Mouse (Mus musculus) MEL (cell line): ENCODE measurements around the gene Hspb6.

Experiments used
- BHLHE40 ChIP-seq: IDR thresholded peaks from 2 replicates; pipeline ENCODE4 v1.6.1; 2012; ENCODE audit warnings: low read depth, mild to moderate bottlenecking, inconsistent platforms, low read length, improper control_type of control experiment, borderline replicate concordance
- CHD1 ChIP-seq: IDR thresholded peaks from 2 replicates; pipeline ENCODE4 v1.6.1; 2012; ENCODE audit warnings: low read depth, mild to moderate bottlenecking, inconsistent platforms, low read length, improper control_type of control experiment
- CTCF ChIP-seq, 3 experiments: IDR thresholded peaks in 2 of 3; conservative IDR thresholded peaks in 1 of 3; 2 replicates each; pipeline ENCODE4 v1.5.1; 2011 to 2012; ENCODE audit warnings: low read length in 3 of 3, low read depth in 2 of 3, mild to moderate bottlenecking in 2 of 3, improper control_type of control experiment in 1 of 3, inconsistent platforms in 1 of 3, mixed read lengths in 1 of 3, moderate library complexity in 1 of 3; ENCODE audit not compliant: control insufficient read depth in 1 of 3, insufficient read depth in 1 of 3, poor library complexity in 1 of 3, severe bottlenecking in 1 of 3
- POLR2A ChIP-seq, 2 experiments: IDR thresholded peaks; 2 replicates each; pipeline ENCODE4 v1.6.1; 2011 to 2012; ENCODE audit warnings: low read length in 2 of 2, mild to moderate bottlenecking in 2 of 2, control low read depth in 1 of 2, improper control_type of control experiment in 1 of 2, low read depth in 1 of 2, moderate library complexity in 1 of 2; ENCODE audit not compliant: control insufficient read depth in 1 of 2, insufficient read depth in 1 of 2, poor library complexity in 1 of 2
- SMC3 ChIP-seq: IDR thresholded peaks from 2 replicates; pipeline ENCODE4 v1.6.1; 2011; ENCODE audit warnings: low read depth, low read length, improper control_type of control experiment

DNA sequence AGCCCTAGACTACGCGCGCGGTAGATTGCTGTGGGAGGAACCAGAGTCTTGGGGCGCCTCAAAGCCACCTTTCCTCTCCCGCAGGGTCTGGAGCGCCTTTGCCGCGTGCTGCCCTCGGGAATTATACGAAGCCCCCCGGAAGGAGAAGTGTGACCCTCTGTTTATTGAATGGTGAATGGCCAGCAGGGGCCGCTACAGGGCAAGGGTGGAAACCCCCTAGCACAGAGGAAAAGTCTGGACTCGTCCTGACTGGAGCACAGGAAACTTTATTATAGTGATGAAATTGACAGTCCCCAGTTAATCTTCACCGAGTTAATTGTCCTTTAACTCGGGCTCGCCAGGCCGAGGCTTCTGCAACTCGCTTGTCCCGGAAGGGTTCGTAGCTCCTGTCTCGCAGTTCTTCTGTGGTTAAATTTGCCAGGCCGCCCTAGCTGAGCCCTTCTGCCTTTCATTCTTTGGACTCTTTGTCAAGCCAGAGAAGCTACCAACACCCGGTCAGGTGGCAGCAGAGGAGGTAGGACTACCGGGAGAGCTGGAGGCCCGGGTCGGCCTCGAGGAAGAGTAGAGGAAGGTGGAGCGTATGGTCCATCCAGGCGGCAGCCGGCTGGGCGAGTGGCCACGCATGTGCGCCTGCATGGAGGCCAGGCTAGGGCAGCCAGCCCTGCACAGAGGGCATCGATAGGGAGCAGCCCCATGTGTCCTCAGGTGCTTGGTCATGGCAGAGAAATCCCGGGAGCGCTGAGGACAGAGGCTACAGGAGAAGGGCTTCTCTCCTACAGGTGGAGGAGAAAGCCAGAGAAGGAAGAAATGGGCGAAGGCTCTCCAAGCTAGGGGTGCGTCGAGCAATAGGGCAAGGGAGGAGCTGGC lies 37.7 kb downstream of the Hspb6 start:
- TF ChIP-seq POLR2A (IDR thresholded peaks at IDR 0.05; ENCODE audit: control insufficient read depth in 1 of 2, insufficient read depth in 1 of 2, low read depth in 1 of 2, low read length in 2 of 2, poor library complexity in 1 of 2) (no peak; a peak in 1 of 4 replicates), CTCF (IDR thresholded peaks at IDR 0.05 in 2 of 3, conservative IDR thresholded peaks at IDR 0.05 in 1 of 3; ENCODE audit: control insufficient read depth in 1 of 3, insufficient read depth in 1 of 3, low read depth in 2 of 3, low read length in 3 of 3, poor library complexity in 1 of 3, severe bottlenecking in 1 of 3) (peak; percentile 75 to 91 (median 86)), CHD1 (no peak), SMC3 (peak; percentile 62), BHLHE40 (no peak)
